Mouse (Mus musculus) G1E-ER4 (cell line): ENCODE results near the gene Syncrip. TPM values are rescaled to one million over a fixed set of nuclear protein-coding genes. Genes with fewer than 3 reads are reported as not detected.

ENCODE experiments used
- GATA1 ChIP-seq: IDR thresholded peaks from one replicate; pipeline ENCODE4 v1.8.0; 2012; ENCODE audit warnings: low read length, inconsistent platforms
- polyA plus RNA-seq: library from polyadenylated mRNA; stranded (reverse); fragments of >175 nt; gene quantifications from 2 replicates; pipeline ENCODE4 v1.2.3, GENCODE M21; 2012

Syncrip gene
- polyA plus RNA-seq, 1 experiment = 191 TPM

GRCm38 (mm10) chr9:88424356-88424755, 58.0 kb downstream of the Syncrip start:
- TF ChIP-seq GATA1 = no peak

- no peak for TF ChIP-seq GATA1
Measured at GRCm38 (mm10) chr9:88422428-88422827, 59.9 kb downstream of the Syncrip start.

GRCm38 (mm10) chr9:88416752-88417151, 65.6 kb downstream of the Syncrip start:
- no peak for TF ChIP-seq GATA1

- no peak for TF ChIP-seq GATA1
Measured at GRCm38 (mm10) chr9:88409978-88410377, 72.4 kb downstream of the Syncrip start.

- no peak for TF ChIP-seq GATA1
Measured at GRCm38 (mm10) chr9:88404515-88404914, 77.9 kb downstream of the Syncrip start.

GRCm38 (mm10) chr9:88404088-88404487, 78.3 kb downstream of the Syncrip start:
- TF ChIP-seq GATA1 = no peak

GRCm38 (mm10) chr9:88398461-88398860, 83.9 kb downstream of the Syncrip start:
- TF ChIP-seq GATA1 = no peak

Other genes starting within 250 kb of the Syncrip start
- not detected in 2 replicates for gene Nt5e, start 155.4 kb downstream of the Syncrip start, polyA plus RNA-seq
- 7.6 and 11.3 TPM in 2 replicates for gene Snx14, start 43.6 kb downstream of the Syncrip start, polyA plus RNA-seq
- 40.5 and 73.6 TPM in 2 replicates for gene Gm20537, start 26.0 kb downstream of the Syncrip start, polyA plus RNA-seq
- 0.29 and 0.62 TPM in 2 replicates for gene Zfp949, start 65.4 kb upstream of the Syncrip start, polyA plus RNA-seq
- gene Trim43a, start 98.3 kb upstream of the Syncrip start, polyA plus RNA-seq = not detected in 2 replicates
- gene Mthfsl, start 237.7 kb upstream of the Syncrip start, polyA plus RNA-seq = 2.3 and 2.8 TPM in 2 replicates
- gene Bcl2a1d, start 249.3 kb upstream of the Syncrip start, polyA plus RNA-seq = not detected in 2 replicates